Mouse (Mus musculus) lung, adult 18-20 months (tissue): ENCODE results near the gene Mgat5.

ENCODE experiments used
- DNase-seq, 2 experiments: peaks; one replicate each; pipeline ENCODE4 v3.0.0; 2022; ENCODE audit warnings: mixed read lengths in 2 of 2

Gene Mgat5

GRCm38 (mm10) chr1:127262170-127262837 is 57.5 kb downstream of the Mgat5 start:
- no peak for DNase-seq

GRCm38 (mm10) chr1:127267985-127268384 is 63.2 kb downstream of the Mgat5 start:
- no peak for DNase-seq

DNA sequence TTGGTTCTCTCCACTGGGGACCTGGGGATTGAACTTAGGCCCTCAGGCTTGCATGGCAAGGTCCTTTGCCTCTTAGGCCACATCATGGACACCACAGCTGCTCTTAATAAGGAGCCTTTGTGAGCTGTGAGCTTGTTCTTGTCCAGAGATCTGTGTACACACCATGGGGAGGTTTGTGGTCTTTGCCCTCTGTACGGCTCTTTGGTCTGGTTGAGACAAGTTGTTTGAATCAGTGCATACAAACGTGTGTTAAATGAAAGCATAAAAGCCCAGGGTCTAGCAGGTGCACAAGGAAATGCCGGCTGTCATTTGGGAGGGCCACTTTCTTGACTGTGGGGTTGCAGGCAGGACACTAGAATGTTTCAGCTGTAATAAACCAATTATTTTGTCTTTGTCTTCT is 64.5 kb downstream of the Mgat5 start:
- no peak for DNase-seq

- peak; percentile 24 to 43 for DNase-seq
These were observed 65.6 kb downstream of the Mgat5 start for GRCm38 (mm10) chr1:127270273-127271020.

DNA sequence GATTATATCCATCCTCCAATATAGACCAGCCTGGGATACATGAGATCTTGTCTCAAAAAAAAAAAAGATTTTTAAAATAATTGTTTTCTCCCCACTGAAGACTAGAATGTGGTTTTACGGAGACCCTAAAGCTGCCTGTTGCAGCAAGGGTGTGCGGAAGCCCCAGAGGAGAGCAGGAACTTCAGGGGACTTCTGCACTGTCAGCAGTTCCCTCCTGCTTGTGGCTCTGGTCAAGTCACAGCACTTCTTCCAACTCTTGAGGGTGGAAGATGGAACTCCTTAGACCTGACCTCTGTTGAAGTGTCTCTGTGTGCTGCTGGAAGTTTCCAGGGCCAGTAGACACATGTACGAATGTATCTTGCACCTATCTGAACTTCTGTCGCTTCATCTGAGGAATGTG is 66.3 kb downstream of the Mgat5 start:
- DNase-seq, result no peak

- no peak for DNase-seq
These were observed 68.5 kb downstream of the Mgat5 start for GRCm38 (mm10) chr1:127273363-127273762.

GRCm38 (mm10) chr1:127275572-127276324 is 70.9 kb downstream of the Mgat5 start:
- DNase-seq, result no peak

DNA sequence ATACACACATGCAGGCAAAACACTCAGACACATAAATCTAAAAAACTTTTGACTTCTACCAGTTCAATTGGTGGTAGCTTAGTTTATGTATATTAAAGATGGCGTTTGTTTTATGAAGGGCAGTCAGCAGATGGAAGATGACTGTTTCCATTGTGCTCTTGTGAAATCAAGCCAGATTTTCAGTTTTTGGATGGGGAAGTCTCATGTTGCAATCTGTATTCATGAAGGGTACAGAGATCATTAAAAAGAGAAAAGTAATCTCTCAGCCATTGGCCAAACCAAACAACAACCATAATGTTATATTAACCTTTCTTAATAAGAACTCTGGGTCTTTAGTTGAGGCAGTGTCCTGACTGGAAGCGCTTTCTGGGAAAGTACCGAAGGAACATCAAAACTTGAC is 73.3 kb downstream of the Mgat5 start:
- no peak for DNase-seq

DNA sequence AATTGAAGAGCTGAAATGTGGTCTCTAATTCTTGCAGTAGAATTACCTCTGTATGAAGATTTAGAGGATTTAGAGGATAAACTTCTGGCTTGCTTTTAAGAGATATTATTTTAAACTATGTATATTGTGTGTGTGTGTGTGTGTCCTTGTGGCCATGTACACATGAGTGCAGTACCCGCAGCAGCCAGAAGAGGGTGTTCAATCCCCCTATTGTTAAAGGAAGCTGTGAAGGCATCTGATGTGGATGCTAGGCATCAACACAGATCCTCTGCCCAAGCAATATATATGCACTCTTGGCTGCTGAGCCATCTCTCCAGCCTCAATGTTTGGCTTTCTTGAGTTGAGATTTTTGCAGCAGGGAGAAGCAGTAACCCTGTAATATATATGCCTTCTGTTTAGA is 75.4 kb downstream of the Mgat5 start:
- no peak for DNase-seq

- no peak for DNase-seq
These were observed 80.2 kb downstream of the Mgat5 start for GRCm38 (mm10) chr1:127284975-127285374.

GRCm38 (mm10) chr1:127287505-127287904 is 82.7 kb downstream of the Mgat5 start:
- no peak for DNase-seq

- peak in 1 of 2 experiments; percentile 18 for DNase-seq
These were observed 86.1 kb downstream of the Mgat5 start for GRCm38 (mm10) chr1:127290879-127291278.

GRCm38 (mm10) chr1:127291721-127292120 is 86.9 kb downstream of the Mgat5 start:
- no peak for DNase-seq

DNA sequence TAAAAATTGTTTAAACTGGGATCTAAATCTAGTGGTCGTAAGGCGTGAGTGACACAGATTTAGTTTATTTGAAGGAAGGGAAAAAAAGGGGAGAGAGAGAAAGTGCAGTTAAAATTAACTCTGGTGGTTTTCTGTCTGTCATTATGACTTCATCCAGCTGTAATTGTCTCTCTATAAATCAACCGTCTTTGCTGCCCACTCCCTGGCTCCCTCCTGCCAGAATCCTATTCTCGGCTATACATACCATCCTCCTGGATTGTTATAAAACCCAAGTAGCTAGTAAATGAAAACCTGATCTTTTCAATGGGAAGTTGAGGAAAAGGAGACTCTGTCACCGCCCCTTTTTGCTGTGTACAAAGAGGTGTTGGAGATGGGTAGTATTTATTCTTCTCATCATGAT is 88.5 kb downstream of the Mgat5 start:
- DNase-seq, result no peak

- no peak for DNase-seq
These were observed 92.0 kb downstream of the Mgat5 start for GRCm38 (mm10) chr1:127296815-127297214.

- no peak for DNase-seq
These were observed 95.0 kb downstream of the Mgat5 start for GRCm38 (mm10) chr1:127299774-127300173.

GRCm38 (mm10) chr1:127301038-127301437 is 96.2 kb downstream of the Mgat5 start:
- DNase-seq, result no peak

DNA sequence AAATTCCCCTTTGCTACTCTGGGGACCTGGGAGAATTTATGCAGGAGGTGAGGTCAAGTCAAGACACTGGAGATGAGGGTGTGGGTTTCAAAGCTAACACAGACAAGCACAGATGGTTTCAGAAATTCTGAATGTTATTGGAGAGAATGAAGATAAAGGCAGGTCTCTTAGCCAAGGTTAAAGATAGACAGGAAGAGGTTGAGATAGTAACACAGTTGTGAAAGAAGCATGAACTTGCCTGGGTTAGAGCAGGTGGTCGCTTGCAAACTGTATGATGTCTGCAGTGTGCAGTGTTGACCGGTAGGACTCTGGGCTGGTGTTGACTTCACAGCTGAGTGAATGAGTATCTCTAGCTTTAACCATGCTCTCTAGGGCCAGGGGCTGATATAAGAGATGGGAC is 97.8 kb downstream of the Mgat5 start:
- no peak for DNase-seq

DNA sequence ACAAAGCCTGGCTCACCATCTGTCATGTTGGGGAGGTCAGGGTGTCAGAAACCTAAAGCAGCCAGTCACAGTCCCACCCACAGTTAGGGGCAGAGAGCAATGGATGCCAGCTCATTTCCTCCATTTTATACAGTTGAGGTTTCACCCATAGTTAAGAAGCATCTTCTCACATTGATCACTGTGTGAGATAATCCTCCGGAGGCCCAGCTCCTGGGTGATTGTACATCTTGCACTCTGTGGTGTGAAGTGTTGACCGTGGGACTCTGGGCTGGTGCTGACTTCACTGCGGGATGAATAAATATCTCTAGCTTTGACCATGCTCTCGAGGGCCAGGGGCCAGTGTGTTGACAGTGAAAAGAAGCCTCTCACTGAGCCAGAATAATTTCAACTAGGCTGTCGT is 99.0 kb downstream of the Mgat5 start:
- no peak for DNase-seq

DNA sequence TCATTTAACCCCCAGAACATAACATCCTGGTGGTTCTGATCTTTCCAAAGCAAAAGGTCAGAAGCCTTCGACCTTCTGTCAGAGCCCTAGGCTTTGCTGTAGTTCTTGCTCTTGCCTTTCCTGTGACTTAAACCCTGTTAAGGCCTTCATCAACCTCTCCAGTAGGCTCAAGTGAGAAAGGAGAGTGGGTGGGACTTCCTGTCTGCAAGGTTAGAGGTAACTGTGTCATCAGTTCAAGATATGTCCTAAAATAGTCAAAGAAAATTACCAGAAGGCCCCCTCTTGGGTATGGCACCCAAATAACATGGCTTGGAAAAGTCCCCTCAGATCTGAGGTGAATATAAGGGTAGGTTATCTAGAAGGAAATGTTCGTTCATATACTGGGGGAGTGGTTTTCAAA is 99.5 kb downstream of the Mgat5 start:
- DNase-seq, result no peak

DNA sequence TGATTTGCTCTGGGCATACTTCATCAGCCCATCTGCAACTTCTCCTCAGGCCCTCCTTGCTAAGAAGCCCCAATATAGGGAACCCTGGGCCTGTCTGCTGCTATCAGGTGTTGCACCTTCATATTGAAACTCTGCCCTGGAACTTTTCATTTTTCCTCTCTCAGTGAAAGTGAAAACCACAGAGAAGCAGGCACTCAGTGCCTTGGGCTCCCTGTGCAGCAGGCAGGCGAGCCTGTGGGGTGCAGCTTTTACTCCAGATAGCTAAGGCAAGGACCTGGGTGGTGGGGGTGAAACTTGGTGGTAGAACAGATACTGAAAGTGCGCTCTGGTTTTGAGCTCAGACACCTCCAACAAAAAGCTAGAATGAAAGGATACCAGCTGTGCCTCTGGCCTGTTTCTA is 100.8 kb downstream of the Mgat5 start:
- DNase-seq, result no peak

DNA sequence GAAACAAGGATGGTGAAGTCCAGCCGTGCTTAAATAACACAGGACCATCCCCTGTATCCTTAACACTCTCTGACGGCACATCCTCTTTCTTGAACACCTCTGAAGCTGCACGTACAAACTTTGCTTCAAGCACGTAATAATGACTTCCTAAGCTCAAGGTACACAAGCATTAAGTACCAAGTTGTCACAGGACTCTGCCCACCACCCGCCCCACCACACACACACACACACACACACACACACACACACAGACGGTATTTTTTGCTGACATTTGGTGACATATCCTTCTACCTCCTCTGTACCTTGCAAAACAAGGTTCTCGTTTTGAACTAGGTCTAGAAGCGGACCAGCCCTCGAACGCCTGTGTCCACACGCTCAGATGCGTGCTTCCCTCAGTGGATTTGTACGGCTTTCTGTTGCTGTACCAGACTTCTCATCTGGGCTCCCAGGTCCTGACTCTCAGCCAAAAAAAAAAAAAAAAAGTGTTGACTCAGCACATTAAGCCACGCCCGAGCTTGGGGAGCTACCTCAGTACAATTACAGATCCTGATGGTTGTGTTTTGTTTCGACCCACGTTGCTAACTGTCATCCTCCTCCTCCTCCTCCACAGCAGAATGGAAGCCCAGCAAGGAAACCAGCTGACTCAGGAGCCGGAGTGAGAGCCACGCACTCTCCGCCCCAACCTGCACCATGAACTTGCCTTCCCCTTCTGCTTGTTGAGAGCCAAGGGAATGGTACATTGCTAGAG is 101.4 kb downstream of the Mgat5 start:
- DNase-seq, result no peak

GRCm38 (mm10) chr1:127307361-127307760 is 102.5 kb downstream of the Mgat5 start:
- no peak for DNase-seq
